Mouse (Mus musculus): ENCODE results near the gene Nrde2.

- no peak for TF ChIP-seq CTCF (IDR thresholded peaks at IDR 0.05; ENCODE audit: low read depth)
- no peak for TF ChIP-seq EP300 (IDR thresholded peaks at IDR 0.05; ENCODE audit: low read depth)
Measured at GRCm38 (mm10) chr12:100128961-100129360, 30.5 kb downstream of the Nrde2 start.
